Mouse (Mus musculus) liver, embryonic 15.5 days (tissue): ENCODE results near the gene Nos3. TPM values are rescaled to one million over a fixed set of nuclear protein-coding genes. Genes with fewer than 3 reads are reported as not detected.

Experiments used
- ATAC-seq: fragments of 200-750 bp; cut with Nextera tagmentation; 2 replicates; pipeline ENCODE4 v1.8.0; 2017; ENCODE audit warnings: moderate number of reproducible peaks, mild to moderate bottlenecking, moderate library complexity; ENCODE audit not compliant: insufficient read depth
- H3K27ac ChIP-seq: fragments of 300-500 bp; sonication (generic); replicated peaks from 2 replicates; pipeline ENCODE4 v1.5.1; 2015; ENCODE audit warnings: mild to moderate bottlenecking, inconsistent platforms
- H3K27me3 ChIP-seq: fragments of 300-500 bp; sonication (generic); 2 replicates; pipeline ENCODE4 v1.6.1; 2015; ENCODE audit warnings: mild to moderate bottlenecking, inconsistent platforms
- H3K36me3 ChIP-seq: fragments of 300-500 bp; sonication (generic); replicated peaks from 2 replicates; pipeline ENCODE4 v1.6.1; 2015; ENCODE audit warnings: moderate library complexity, mild to moderate bottlenecking, inconsistent platforms
- H3K4me1 ChIP-seq: fragments of 300-500 bp; sonication (generic); replicated peaks from 2 replicates; pipeline ENCODE4 v1.6.1; 2015; ENCODE audit warnings: inconsistent platforms
- H3K4me2 ChIP-seq: fragments of 300-500 bp; sonication (generic); 2 replicates; pipeline ENCODE4 v1.6.1; 2015; ENCODE audit warnings: moderate library complexity, mild to moderate bottlenecking, inconsistent platforms
- H3K4me3 ChIP-seq: fragments of 300-500 bp; sonication (generic); replicated peaks from 2 replicates; pipeline ENCODE4 v1.5.1; 2015; ENCODE audit warnings: mild to moderate bottlenecking, inconsistent platforms
- H3K9ac ChIP-seq: fragments of 300-500 bp; sonication (generic); 2 replicates; pipeline ENCODE4 v1.6.1; 2015; ENCODE audit warnings: moderate library complexity, mild to moderate bottlenecking, inconsistent platforms
- H3K9me3 ChIP-seq: fragments of 300-500 bp; sonication (generic); replicated peaks from 2 replicates; pipeline ENCODE4 v1.6.1; 2016; ENCODE audit warnings: inconsistent platforms
- WGBS: fragments of 180-500 bp; shearing (Covaris S2); methylation state at CpG from one replicate; pipeline ENCODE4 v1.1.7; 2015; ENCODE audit warnings: mixed read lengths; ENCODE audit not compliant: insufficient replicate concordance; 5-methylcytosine and 5-hydroxymethylcytosine counted together
- polyA plus RNA-seq: library from polyadenylated mRNA; unstranded; fragments of >200 nt; fragmentation: Nextera tagmentation; extraction: Ambion mirVana; gene quantifications from 2 replicates; pipeline ENCODE4 v1.2.1, GENCODE M21; 2015

The Nos3 gene
- polyA plus RNA-seq, 1 experiment from 2014 or later = 2.1 TPM

DNA sequence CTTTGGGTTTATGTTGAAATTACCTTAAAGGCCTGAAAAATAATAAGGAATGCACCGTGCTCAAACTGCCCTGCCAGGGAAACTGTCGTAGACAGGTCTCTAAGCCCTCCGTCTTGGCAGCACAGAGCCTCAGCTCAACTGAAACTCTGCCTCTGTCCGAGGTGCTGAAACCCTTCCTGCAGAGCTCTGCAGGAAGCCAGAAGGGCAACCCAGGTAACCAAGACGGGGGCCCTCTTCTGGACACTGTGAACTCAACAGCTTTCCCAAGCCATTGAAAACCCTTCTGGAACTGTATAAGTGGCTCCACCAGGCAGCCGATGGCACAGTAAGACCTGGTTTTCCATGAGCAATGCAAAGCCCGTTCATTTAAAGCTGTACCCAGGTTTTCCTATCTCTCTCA is 7.1 kb upstream of the Nos3 start:
- peaks cover 32% of the 10 kb centered on the region for H3K27me3 ChIP-seq
- H3K4me1 ChIP-seq = peaks cover 3% of the 10 kb centered on the region
- no peak for ATAC-seq
- H3K27ac ChIP-seq = no peak overlapping the region
- no peaks in the 10 kb centered on the region for H3K9me3 ChIP-seq
- H3K4me2 ChIP-seq = no peak overlapping the region
- H3K9ac ChIP-seq = no peak overlapping the region
- no peak overlapping the region for H3K4me3 ChIP-seq
- H3K36me3 ChIP-seq = no peaks in the 10 kb centered on the region
- 11% methylated on average over 7 of the region's 7 CpGs for WGBS

DNA sequence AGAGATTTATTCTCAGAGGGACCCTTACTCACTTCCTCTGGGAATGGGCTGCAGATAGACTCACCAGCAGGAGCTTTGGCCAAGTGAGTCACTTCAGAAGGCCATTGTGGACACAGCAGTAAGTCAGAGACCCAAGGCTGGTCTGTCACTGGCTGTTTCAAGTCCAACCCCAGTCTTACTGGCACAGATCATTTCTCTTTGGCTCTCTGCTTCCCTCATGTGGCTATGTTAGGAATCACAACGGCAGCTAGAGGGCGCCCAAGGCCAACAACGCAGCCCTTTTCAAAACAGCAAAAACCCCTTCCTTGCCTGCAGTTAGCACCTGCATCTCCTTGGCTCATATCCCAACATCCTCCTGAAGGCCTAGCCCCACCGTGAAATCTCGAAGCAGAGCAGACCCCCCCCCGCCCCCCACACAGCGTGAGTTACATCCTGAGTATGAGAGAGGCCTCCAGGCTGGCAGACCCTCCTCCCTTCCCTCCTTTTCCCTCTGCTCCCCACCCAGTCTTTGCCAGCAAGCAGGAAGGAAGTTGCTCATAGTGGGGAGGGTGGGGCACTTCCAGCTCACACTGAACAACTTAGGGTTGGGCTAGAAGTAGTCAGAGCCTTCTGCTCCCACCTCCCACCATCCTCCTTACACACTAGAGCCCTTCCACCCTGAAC is 3.7 kb upstream of the Nos3 start:
- Histone ChIP-seq H3K4me2 (no peak overlapping the region; the same call in 1 of the 2 replicates), H3K27me3 (peaks cover 22% of the 10 kb centered on the region; the same call in 1 of the 2 replicates), H3K4me3 (no peak overlapping the region), H3K4me1 (no peaks in the 10 kb centered on the region), H3K9me3 (no peaks in the 10 kb centered on the region), H3K36me3 (no peaks in the 10 kb centered on the region), H3K9ac (no peak overlapping the region), H3K27ac (no peak overlapping the region)
- 0% methylated on average over 7 of the region's 7 CpGs for WGBS
- peak; percentile 25; the same call in 1 of the 2 replicates for ATAC-seq

GRCm38 (mm10) chr5:24363467-24363866 is 1.1 kb upstream of the Nos3 start:
- Histone ChIP-seq H3K27me3 (peaks cover 27% of the 10 kb centered on the region; the same call in 1 of the 2 replicates), H3K4me3 (no peak overlapping the region)
- no peak for ATAC-seq

GRCm38 (mm10) chr5:24364061-24364460 is 549 bp upstream of the Nos3 start:
- Histone ChIP-seq H3K27ac (no peak overlapping the region), H3K36me3 (no peaks in the 10 kb centered on the region), H3K27me3 (peaks cover 27% of the 10 kb centered on the region; the same call in 1 of the 2 replicates), H3K4me1 (no peaks in the 10 kb centered on the region), H3K9me3 (no peaks in the 10 kb centered on the region), H3K4me3 (no peak overlapping the region), H3K4me2 (no peak overlapping the region), H3K9ac (no peak overlapping the region)
- 36% methylated on average over 3 of the region's 3 CpGs for WGBS
- no peak for ATAC-seq

More at GRCm38 (mm10) chr5:24363467-24363866, 1.1 kb upstream of the Nos3 start:
- H3K27ac ChIP-seq = no peak overlapping the region
- H3K4me1 ChIP-seq = no peaks in the 10 kb centered on the region
- WGBS = 33% methylated on average over 2 of the region's 2 CpGs
- H3K36me3 ChIP-seq = no peaks in the 10 kb centered on the region
- no peak overlapping the region for H3K4me2 ChIP-seq
- no peaks in the 10 kb centered on the region for H3K9me3 ChIP-seq
- H3K9ac ChIP-seq = no peak overlapping the region

- 0 out of 2 replicates have a peak overlapping the region, but pooled peaks have one; percentile 2 for H3K4me3 ChIP-seq
- WGBS = 49% methylated on average over 10 of the region's 10 CpGs
- no peaks in the 10 kb centered on the region for H3K4me1 ChIP-seq
- no peak overlapping the region for H3K9ac ChIP-seq
- ATAC-seq = no peak
- H3K9me3 ChIP-seq = no peaks in the 10 kb centered on the region
- no peaks in the 10 kb centered on the region for H3K36me3 ChIP-seq
- no peak overlapping the region for H3K27ac ChIP-seq
- H3K4me2 ChIP-seq = peak overlapping the region; percentile 3; the same call in 1 of the 2 replicates
- peaks cover 27% of the 10 kb centered on the region; the same call in 1 of the 2 replicates for H3K27me3 ChIP-seq
These were observed 353 bp downstream of the Nos3 start for GRCm38 (mm10) chr5:24364963-24365362.

DNA sequence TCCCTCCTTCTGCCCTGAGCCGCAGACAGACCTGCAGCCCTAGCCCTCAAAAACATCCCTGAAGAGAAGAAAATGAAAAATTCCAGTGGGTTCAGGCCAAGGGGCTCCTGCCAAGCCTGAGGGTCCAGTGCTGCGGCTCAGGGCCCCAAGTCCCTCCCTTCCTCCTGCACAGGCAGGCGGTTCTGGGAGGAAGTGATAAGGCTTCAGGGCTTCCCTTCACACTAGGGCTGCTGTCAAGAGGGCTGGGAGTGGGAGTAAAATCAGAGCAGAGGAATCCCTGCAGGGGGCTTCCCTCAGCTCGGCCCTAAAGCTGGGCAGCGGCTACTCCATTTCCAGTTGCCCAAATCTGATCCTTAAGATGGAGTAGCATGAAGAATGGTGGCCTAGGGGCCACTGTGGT is 918 bp downstream of the Nos3 start:
- Histone ChIP-seq H3K9me3 (no peaks in the 10 kb centered on the region), H3K4me2 (no peak overlapping the region), H3K4me3 (0 out of 2 replicates have a peak overlapping the region, but pooled peaks have one; percentile 2), H3K27me3 (peaks cover 27% of the 10 kb centered on the region; the same call in 1 of the 2 replicates), H3K9ac (no peak overlapping the region), H3K4me1 (no peaks in the 10 kb centered on the region), H3K36me3 (no peaks in the 10 kb centered on the region), H3K27ac (no peak overlapping the region)
- 7% methylated on average over 5 of the region's 5 CpGs for WGBS
- no peak for ATAC-seq

DNA sequence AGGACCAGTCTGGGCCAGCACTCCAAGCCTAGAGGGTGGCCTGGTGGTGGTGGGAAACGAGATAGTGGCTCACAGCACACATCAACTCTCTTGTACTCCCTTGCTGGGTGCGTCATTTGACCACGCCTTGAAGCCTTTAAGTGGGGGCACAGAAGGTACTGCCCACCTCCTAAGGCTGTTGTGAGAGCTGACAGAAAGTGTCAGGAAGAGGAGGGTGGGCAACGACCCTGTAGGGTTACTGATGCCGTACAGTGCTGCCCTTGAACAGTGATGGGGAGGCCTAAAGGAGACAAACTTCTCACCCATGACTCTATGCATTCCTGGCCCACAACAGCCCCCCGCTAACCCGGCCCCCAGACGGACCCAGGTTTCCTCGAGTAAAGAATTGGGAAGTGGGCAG is 1.8 kb downstream of the Nos3 start:
- peaks cover 27% of the 10 kb centered on the region; the same call in 1 of the 2 replicates for H3K27me3 ChIP-seq
- WGBS = 42% methylated on average over 9 of the region's 9 CpGs
- ATAC-seq = no peak

GRCm38 (mm10) chr5:24369767-24370166 is 5.2 kb downstream of the Nos3 start:
- Histone ChIP-seq H3K27me3 (peaks cover 17% of the 10 kb centered on the region; the same call in 1 of the 2 replicates), H3K9ac (no peak overlapping the region), H3K4me1 (no peaks in the 10 kb centered on the region), H3K27ac (no peak overlapping the region), H3K4me3 (no peak overlapping the region), H3K36me3 (no peaks in the 10 kb centered on the region), H3K9me3 (no peaks in the 10 kb centered on the region), H3K4me2 (no peak overlapping the region)
- no peak for ATAC-seq
- WGBS = 70% methylated on average over 9 of the region's 9 CpGs

More for the DNA sequence above, 1.8 kb downstream of the Nos3 start:
- no peak overlapping the region for H3K27ac ChIP-seq
- H3K36me3 ChIP-seq = no peaks in the 10 kb centered on the region
- no peaks in the 10 kb centered on the region for H3K4me1 ChIP-seq
- H3K4me2 ChIP-seq = no peak overlapping the region
- no peaks in the 10 kb centered on the region for H3K9me3 ChIP-seq
- H3K4me3 ChIP-seq = no peak overlapping the region
- no peak overlapping the region for H3K9ac ChIP-seq

DNA sequence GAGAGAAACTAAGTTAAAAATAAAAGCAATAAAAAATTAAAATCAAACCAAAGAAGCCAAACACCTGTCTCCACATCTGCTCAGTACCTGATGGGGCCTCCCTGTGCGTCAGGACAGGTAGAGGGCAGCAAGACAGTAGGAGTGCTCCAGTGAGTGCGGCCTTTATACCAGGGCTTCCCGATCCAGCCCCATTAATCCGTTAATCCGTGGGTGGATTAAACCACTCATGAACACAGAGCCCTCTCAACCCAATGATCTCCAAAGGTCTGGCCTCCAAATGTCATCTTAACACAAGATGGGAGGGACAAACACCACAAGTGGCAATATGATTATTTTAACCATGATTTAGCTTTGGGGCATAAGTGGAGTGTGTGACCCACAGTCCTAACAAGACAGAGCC is 9.2 kb downstream of the Nos3 start:
- no peaks in the 10 kb centered on the region for H3K4me1 ChIP-seq
- H3K4me3 ChIP-seq = no peak overlapping the region
- no peak overlapping the region for H3K27ac ChIP-seq
- WGBS = 74% methylated on average over 5 of the region's 5 CpGs
- H3K9ac ChIP-seq = no peak overlapping the region
- no peaks in the 10 kb centered on the region for H3K36me3 ChIP-seq
- H3K9me3 ChIP-seq = no peaks in the 10 kb centered on the region
- H3K4me2 ChIP-seq = no peak overlapping the region
- H3K27me3 ChIP-seq = peaks cover 11% of the 10 kb centered on the region; the same call in 1 of the 2 replicates
- no peak for ATAC-seq

GRCm38 (mm10) chr5:24374216-24374615 is 9.6 kb downstream of the Nos3 start:
- Histone ChIP-seq H3K4me3 (no peak overlapping the region), H3K4me1 (no peaks in the 10 kb centered on the region), H3K36me3 (no peaks in the 10 kb centered on the region), H3K9ac (no peak overlapping the region), H3K9me3 (no peaks in the 10 kb centered on the region), H3K4me2 (no peak overlapping the region), H3K27me3 (peaks cover 11% of the 10 kb centered on the region; the same call in 1 of the 2 replicates), H3K27ac (no peak overlapping the region)
- WGBS = 70% methylated on average over 6 of the region's 6 CpGs
- no peak for ATAC-seq

DNA sequence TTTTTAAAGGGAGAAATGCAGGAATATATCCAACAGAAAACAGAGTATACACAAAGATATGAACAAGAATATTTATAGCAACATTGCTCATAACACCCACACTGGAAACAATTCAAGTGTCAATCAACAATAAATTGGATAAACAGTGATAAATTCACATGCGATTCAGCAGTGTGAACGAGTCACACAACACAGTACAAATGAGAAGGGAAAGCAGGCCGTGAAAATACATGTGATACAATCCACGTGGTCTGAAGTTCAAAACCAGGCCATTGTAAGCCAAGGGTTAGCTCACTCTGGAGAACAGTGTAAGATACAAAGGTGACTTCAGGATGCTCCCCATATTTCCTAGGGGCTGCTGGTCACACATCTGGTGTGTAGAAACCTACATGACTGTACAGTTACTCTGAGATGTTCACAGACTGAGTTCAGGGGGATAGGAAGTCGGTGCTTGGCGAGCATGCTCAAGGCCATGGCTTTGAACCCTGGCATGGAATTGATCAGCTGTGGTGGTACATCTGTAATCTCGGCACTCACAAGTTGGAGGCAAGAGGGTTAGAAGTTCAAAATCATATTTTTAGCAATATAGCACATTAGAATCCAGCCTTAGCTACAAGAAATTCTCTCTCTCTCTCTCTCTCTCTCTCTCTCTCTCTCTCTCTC is 10.2 kb downstream of the Nos3 start:
- 57% methylated on average over 7 of the region's 7 CpGs for WGBS
- no peak overlapping the region for H3K27ac ChIP-seq
- H3K4me3 ChIP-seq = no peak overlapping the region
- no peak for ATAC-seq
- H3K27me3 ChIP-seq = peaks cover 11% of the 10 kb centered on the region; the same call in 1 of the 2 replicates
- H3K4me1 ChIP-seq = no peaks in the 10 kb centered on the region
- H3K9me3 ChIP-seq = no peaks in the 10 kb centered on the region
- no peak overlapping the region for H3K9ac ChIP-seq
- no peak overlapping the region for H3K4me2 ChIP-seq
- no peaks in the 10 kb centered on the region for H3K36me3 ChIP-seq
